Comparison of ENCODE assay signal across 17 mouse cellular contexts in genomic region chr5:92370891-92371290, GRCm38 (mm10). TPM values are rescaled to one million over a fixed set of nuclear protein-coding genes. Genes with fewer than 3 reads are reported as not detected.
DNase-seq lines count a peak whose midpoint lies in the region; ATAC-seq and TF ChIP-seq lines count a peak whose summit lies in the region.
"Had no signal": no experiment of that assay in that cellular context is flagged by ENCODE, and none has a peak within 500 bp of the region (broad histone marks: within the 10 kb centered on the region; RNA-seq: fewer than 3 reads in every experiment).

No protein-coding gene starts in this region.

- no peak overlapping the region for H3K4me3 ChIP-seq in forebrain, embryonic 14.5 days (ENCODE audit: low read depth, low read length)
- no peak overlapping the region for H3K4me3 ChIP-seq in forebrain, embryonic 10.5 days
- H3K4me3 ChIP-seq in limb, embryonic 11.5 days (ENCODE audit: low read depth, low read length), result no peak overlapping the region
- no peak overlapping the region for H3K4me3 ChIP-seq in limb, embryonic 10.5 days
- no peak overlapping the region for H3K4me3 ChIP-seq in brown adipose tissue, adult 24 weeks (ENCODE audit: insufficient read depth, low read depth, low read length)
- H3K4me3 ChIP-seq in limb, embryonic 14.5 days (replicated peaks; ENCODE audit: low read length), result no peak overlapping the region
- H3K4me3 ChIP-seq: hindbrain, embryonic 15.5 days had no signal

- H3K27ac ChIP-seq in forebrain, embryonic 14.5 days (ENCODE audit: low read depth, low read length), result no peak overlapping the region
- H3K27ac ChIP-seq in forebrain, embryonic 10.5 days, result no peak overlapping the region
- H3K27ac ChIP-seq in limb, embryonic 11.5 days (replicated peaks; ENCODE audit: low read depth, low read length), result peak overlapping the region; percentile 15; the same call in 1 of the 2 replicates
- H3K27ac ChIP-seq in limb, embryonic 10.5 days, result no peak overlapping the region
- H3K27ac ChIP-seq in brown adipose tissue, adult 24 weeks (replicated peaks; ENCODE audit: low read depth, low read length), result peak overlapping the region; percentile 49; the same call in 1 of the 2 replicates
- 0 out of 2 replicates have a peak overlapping the region, but pooled peaks have one; percentile 14 for H3K27ac ChIP-seq in limb, embryonic 14.5 days (replicated peaks; ENCODE audit: low read depth, low read length)
- H3K27ac ChIP-seq: hindbrain, embryonic 15.5 days had no signal

- H3K4me1 ChIP-seq in forebrain, embryonic 14.5 days (ENCODE audit: control insufficient read depth, insufficient read depth, low read length), result no peaks in the 10 kb centered on the region
- H3K4me1 ChIP-seq in forebrain, embryonic 10.5 days, result peaks cover 8% of the 10 kb centered on the region; the same call in 1 of the 2 replicates
- no peaks in the 10 kb centered on the region for H3K4me1 ChIP-seq in limb, embryonic 11.5 days (ENCODE audit: control insufficient read depth, insufficient read depth, low read length)
- H3K4me1 ChIP-seq in limb, embryonic 10.5 days, result 0 out of 2 replicates have a peak, but pooled peaks cover 12% of the 10 kb centered on the region
- H3K4me1 ChIP-seq in brown adipose tissue, adult 24 weeks (ENCODE audit: control insufficient read depth, insufficient read depth, insufficient read length, low read length), result peaks cover 9% of the 10 kb centered on the region
- H3K4me1 ChIP-seq in limb, embryonic 14.5 days (ENCODE audit: control insufficient read depth, insufficient read depth, low read length), result 0 out of 2 replicates have a peak, but pooled peaks cover 3% of the 10 kb centered on the region

- no peaks in the 10 kb centered on the region for H3K9me3 ChIP-seq in forebrain, embryonic 14.5 days (replicated peaks; ENCODE audit: control insufficient read depth, low read length)
- no peaks in the 10 kb centered on the region for H3K9me3 ChIP-seq in forebrain, embryonic 10.5 days
- no peaks in the 10 kb centered on the region for H3K9me3 ChIP-seq in limb, embryonic 11.5 days (ENCODE audit: control insufficient read depth, low read length)
- H3K9me3 ChIP-seq in limb, embryonic 10.5 days (replicated peaks), result no peaks in the 10 kb centered on the region
- no peaks in the 10 kb centered on the region for H3K9me3 ChIP-seq in limb, embryonic 14.5 days (ENCODE audit: control insufficient read depth, low read length)
- H3K9me3 ChIP-seq: hindbrain, embryonic 15.5 days; megakaryocyte, embryonic 14.5 days had no signal

- DNase-seq in forebrain, embryonic 14.5 days (ENCODE audit: low spot score), result no peak
- DNase-seq in forebrain, embryonic 10.5 days (ENCODE audit: extremely low spot score, low spot score), result no peak
- DNase-seq in limb, embryonic 11.5 days (ENCODE audit: low spot score), result no peak
- no peak for DNase-seq in limb, embryonic 10.5 days (ENCODE audit: low spot score)
- no peak for DNase-seq in limb, embryonic 14.5 days (ENCODE audit: low spot score)
- DNase-seq in retina, postnatal 1 day, result no peak
- no peak for DNase-seq in c-Kit-positive CD71-positive TER-119-positive erythroid progenitor cells, embryonic 14.5 days (ENCODE audit: low spot score)
- DNase-seq: cerebellum, adult 11-12 months; embryo, embryonic 11 days; gastrocnemius, postnatal 25 days; kidney, postnatal 25 days; lung, adult 2 months; thymus, adult 2 months had no signal

- 0 out of 2 replicates have a peak, but pooled peaks have one; percentile 24 for ATAC-seq in forebrain, embryonic 14.5 days
- ATAC-seq in limb, embryonic 11.5 days (ENCODE audit: insufficient number of reproducible peaks, low FRiP score, low TSS enrichment, low read depth), result no peak
- no peak for ATAC-seq in limb, embryonic 14.5 days (ENCODE audit: low FRiP score, low read depth)

- H3K27me3 ChIP-seq in forebrain, embryonic 14.5 days (replicated peaks; ENCODE audit: control insufficient read depth, insufficient read depth, low read length), result no peaks in the 10 kb centered on the region
- H3K27me3 ChIP-seq in forebrain, embryonic 10.5 days (ENCODE audit: poor library complexity, severe bottlenecking), result no peaks in the 10 kb centered on the region
- no peaks in the 10 kb centered on the region for H3K27me3 ChIP-seq in limb, embryonic 11.5 days (ENCODE audit: control insufficient read depth, insufficient read depth, low read length)
- no peaks in the 10 kb centered on the region for H3K27me3 ChIP-seq in limb, embryonic 10.5 days (ENCODE audit: low read depth, poor library complexity, severe bottlenecking)
- H3K27me3 ChIP-seq in limb, embryonic 14.5 days (ENCODE audit: control insufficient read depth, insufficient read depth, low read length), result no peaks in the 10 kb centered on the region
- H3K27me3 ChIP-seq: hindbrain, embryonic 15.5 days had no signal

- TF ChIP-seq POLR2A in limb, embryonic 14.5 days (IDR thresholded peaks at IDR 0.05; ENCODE audit: borderline replicate concordance, extremely low read depth, insufficient read depth, insufficient read length), result no peak

- H3K36me3 ChIP-seq in forebrain, embryonic 14.5 days (ENCODE audit: control insufficient read depth, insufficient read depth, low read length), result no peaks in the 10 kb centered on the region
- H3K36me3 ChIP-seq in forebrain, embryonic 10.5 days (replicated peaks), result no peaks in the 10 kb centered on the region
- H3K36me3 ChIP-seq in limb, embryonic 11.5 days (ENCODE audit: control insufficient read depth, insufficient read depth, low read length), result no peaks in the 10 kb centered on the region
- H3K36me3 ChIP-seq in limb, embryonic 10.5 days, result no peaks in the 10 kb centered on the region
- no peaks in the 10 kb centered on the region for H3K36me3 ChIP-seq in limb, embryonic 14.5 days (ENCODE audit: control insufficient read depth, insufficient read depth, low read length)
- H3K36me3 ChIP-seq: hindbrain, embryonic 15.5 days had no signal

- WGBS in forebrain, embryonic 14.5 days, result 70% methylated on average over 6 of the region's 6 CpGs
- 86% methylated on average over 6 of the region's 6 CpGs for WGBS in forebrain, embryonic 10.5 days
- 78% methylated on average over 6 of the region's 6 CpGs for WGBS in limb, embryonic 11.5 days
- WGBS in limb, embryonic 10.5 days, result 79% methylated on average over 6 of the region's 6 CpGs
- WGBS in limb, embryonic 14.5 days, result 71% methylated on average over 6 of the region's 6 CpGs

- no peak overlapping the region for H3K9ac ChIP-seq in forebrain, embryonic 14.5 days (ENCODE audit: low read length)
- H3K9ac ChIP-seq in limb, embryonic 11.5 days (ENCODE audit: low read length), result no peak overlapping the region
- H3K9ac ChIP-seq in limb, embryonic 14.5 days (ENCODE audit: low read depth, low read length, severe bottlenecking), result no peak overlapping the region
- H3K9ac ChIP-seq: hindbrain, embryonic 15.5 days had no signal

- no peak overlapping the region for H3K4me2 ChIP-seq in forebrain, embryonic 14.5 days (ENCODE audit: low read length)
- H3K4me2 ChIP-seq in limb, embryonic 11.5 days (ENCODE audit: low read depth, severe bottlenecking), result no peak overlapping the region
- H3K4me2 ChIP-seq in limb, embryonic 14.5 days (replicated peaks; ENCODE audit: low read depth, low read length, severe bottlenecking), result no peak overlapping the region
- H3K4me2 ChIP-seq: hindbrain, embryonic 15.5 days had no signal

RNA-seq across cellular contexts. Expression of gene Cxcl10, which starts 22.2 kb away (rescaled TPM):
- 0.44 TPM in 1 of 2 replicates, not detected in the other for polyA plus RNA-seq in forebrain, embryonic 14.5 days (2014; fragmentation: Nextera tagmentation; extraction: Ambion mirVana)
- polyA plus RNA-seq in forebrain, embryonic 10.5 days (2016; fragmentation: Nextera tagmentation; extraction: Ambion mirVana), result 0.33 TPM in 1 of 2 replicates, not detected in the other
- 1.2 and 1.3 TPM in 2 replicates for polyA plus RNA-seq in limb, embryonic 11.5 days (2014; fragmentation: Nextera tagmentation; extraction: Ambion mirVana)
- 0.26 and 0.28 TPM in 2 replicates for polyA plus RNA-seq in limb, embryonic 10.5 days (2016; fragmentation: Nextera tagmentation; extraction: Ambion mirVana)
- 2.7 TPM in 1 of 2 replicates, not detected in the other for polyA plus RNA-seq in brown adipose tissue, adult 24 weeks (2012; ENCODE audit: insufficient read depth, insufficient read length, missing spikeins)
- polyA plus RNA-seq in limb, embryonic 14.5 days (2012; rRNA removed), result 1.0 and 1.4 TPM in 2 replicates
- 0.51 and 0.98 TPM in 2 replicates for polyA plus RNA-seq in limb, embryonic 14.5 days (2014; fragmentation: Nextera tagmentation; extraction: Ambion mirVana)

RNA-seq across cellular contexts. Expression of gene Art3, which starts 39.3 kb away (rescaled TPM):
- 2.9 and 4.9 TPM in 2 replicates for polyA plus RNA-seq in forebrain, embryonic 14.5 days (2014; fragmentation: Nextera tagmentation; extraction: Ambion mirVana)
- polyA plus RNA-seq in forebrain, embryonic 10.5 days (2016; fragmentation: Nextera tagmentation; extraction: Ambion mirVana), result 0.48 and 1.2 TPM in 2 replicates
- polyA plus RNA-seq in limb, embryonic 11.5 days (2014; fragmentation: Nextera tagmentation; extraction: Ambion mirVana), result 1.8 and 2.5 TPM in 2 replicates
- 0.89 and 2.0 TPM in 2 replicates for polyA plus RNA-seq in limb, embryonic 10.5 days (2016; fragmentation: Nextera tagmentation; extraction: Ambion mirVana)
- polyA plus RNA-seq in brown adipose tissue, adult 24 weeks (2012; ENCODE audit: insufficient read depth, insufficient read length, missing spikeins), result 163 and 220 TPM in 2 replicates
- polyA plus RNA-seq in limb, embryonic 14.5 days (2012; rRNA removed), result 5.9 and 9.6 TPM in 2 replicates
- 6.8 and 7.7 TPM in 2 replicates for polyA plus RNA-seq in limb, embryonic 14.5 days (2014; fragmentation: Nextera tagmentation; extraction: Ambion mirVana)

RNA-seq across cellular contexts. Expression of gene Cxcl9, which starts 43.0 kb away (rescaled TPM):
- polyA plus RNA-seq in forebrain, embryonic 14.5 days (2014; fragmentation: Nextera tagmentation; extraction: Ambion mirVana), result not detected in 2 replicates
- not detected in 2 replicates for polyA plus RNA-seq in forebrain, embryonic 10.5 days (2016; fragmentation: Nextera tagmentation; extraction: Ambion mirVana)
- not detected in 2 replicates for polyA plus RNA-seq in limb, embryonic 11.5 days (2014; fragmentation: Nextera tagmentation; extraction: Ambion mirVana)
- not detected in 2 replicates for polyA plus RNA-seq in limb, embryonic 10.5 days (2016; fragmentation: Nextera tagmentation; extraction: Ambion mirVana)
- 15.5 and 47.1 TPM in 2 replicates for polyA plus RNA-seq in brown adipose tissue, adult 24 weeks (2012; ENCODE audit: insufficient read depth, insufficient read length, missing spikeins)
- polyA plus RNA-seq in limb, embryonic 14.5 days (2012; rRNA removed), result 1.1 and 4.1 TPM in 2 replicates
- polyA plus RNA-seq in limb, embryonic 14.5 days (2014; fragmentation: Nextera tagmentation; extraction: Ambion mirVana), result 0.35 and 0.94 TPM in 2 replicates
- polyA plus RNA-seq: hindbrain, embryonic 15.5 days; stomach, embryonic 16.5 days had no signal

Comparison
In these comparisons a context has a peak if more than half of its experiments do, and no peak if none do; other contexts are left out.
1. H3K27ac ChIP-seq: peak in limb, embryonic 11.5 days (single experiment), brown adipose tissue, adult 24 weeks (single experiment) and limb, embryonic 14.5 days (single experiment); none in forebrain, embryonic 14.5 days (single experiment), forebrain, embryonic 10.5 days (single experiment) and limb, embryonic 10.5 days (single experiment).
2. RNA of gene Art3, which starts 39.3 kb away (polyA plus RNA-seq): 163 to 220 TPM in brown adipose tissue, adult 24 weeks; 5.9 to 9.6 TPM in limb, embryonic 14.5 days, 2.9 to 4.9 TPM in forebrain, embryonic 14.5 days, 1.8 to 2.5 TPM in limb, embryonic 11.5 days, 0.89 to 2.0 TPM in limb, embryonic 10.5 days and 0.48 to 1.2 TPM in forebrain, embryonic 10.5 days; every median in the first group is over 10 times any median in the second.